Mouse (Mus musculus) kidney, postnatal 4 days (tissue): Measurements from ENCODE around the gene Snd1.

Experiments
- DNase-seq, 2 experiments: peaks; one replicate each; pipeline ENCODE4 v3.0.0; 2021; ENCODE audit warnings: mixed read lengths in 2 of 2

Snd1 gene

GRCm38 (mm10) chr6:28929169-28929803 lies 454.3 kb downstream of the Snd1 start:
- peak in 1 of 2 experiments; percentile 58 for DNase-seq

GRCm38 (mm10) chr6:28931234-28931633 lies 456.3 kb downstream of the Snd1 start:
- no peak for DNase-seq

GRCm38 (mm10) chr6:28931636-28932327 lies 456.8 kb downstream of the Snd1 start:
- DNase-seq = peak in 1 of 2 experiments; percentile 31

GRCm38 (mm10) chr6:28932328-28932937 lies 457.5 kb downstream of the Snd1 start:
- DNase-seq = peak; percentile 20 to 49

- no peak for DNase-seq
These were observed 460.8 kb downstream of the Snd1 start for GRCm38 (mm10) chr6:28935736-28936135.

GRCm38 (mm10) chr6:28947254-28947653 lies 472.3 kb downstream of the Snd1 start:
- DNase-seq = no peak

- DNase-seq = peak; percentile 86 to 87
These were observed 474.3 kb downstream of the Snd1 start for GRCm38 (mm10) chr6:28949269-28949668.

- peak; percentile 86 for DNase-seq
These were observed 480.6 kb downstream of the Snd1 start for GRCm38 (mm10) chr6:28955581-28955980.

GRCm38 (mm10) chr6:28957486-28957885 lies 482.5 kb downstream of the Snd1 start:
- DNase-seq = no peak

GRCm38 (mm10) chr6:28963178-28963577 lies 488.2 kb downstream of the Snd1 start:
- DNase-seq = no peak

- DNase-seq = no peak
These were observed 490.3 kb downstream of the Snd1 start for GRCm38 (mm10) chr6:28965264-28965663.

GRCm38 (mm10) chr6:28969615-28970014 lies 494.7 kb downstream of the Snd1 start:
- DNase-seq = no peak

- DNase-seq = no peak
These were observed 495.8 kb downstream of the Snd1 start for GRCm38 (mm10) chr6:28970711-28971110.

GRCm38 (mm10) chr6:28974498-28974897 lies 499.6 kb downstream of the Snd1 start:
- DNase-seq = no peak

GRCm38 (mm10) chr6:28975106-28975505 lies 500.2 kb downstream of the Snd1 start:
- DNase-seq = no peak

GRCm38 (mm10) chr6:28978031-28978430 lies 503.1 kb downstream of the Snd1 start:
- no peak for DNase-seq

GRCm38 (mm10) chr6:28978881-28979280 lies 503.9 kb downstream of the Snd1 start:
- DNase-seq = no peak

- DNase-seq = no peak
These were observed 504.6 kb downstream of the Snd1 start for GRCm38 (mm10) chr6:28979586-28979985.

- DNase-seq = peak; percentile 18 to 33
These were observed 505.3 kb downstream of the Snd1 start for GRCm38 (mm10) chr6:28980219-28980618.

- DNase-seq = peak; percentile 46 to 65
These were observed 506.0 kb downstream of the Snd1 start for GRCm38 (mm10) chr6:28980750-28981584.

GRCm38 (mm10) chr6:28981585-28981948 lies 506.6 kb downstream of the Snd1 start:
- DNase-seq = no peak

- DNase-seq = peak; percentile 93 to 94
These were observed 507.2 kb downstream of the Snd1 start for GRCm38 (mm10) chr6:28981966-28982701.
